Mouse (Mus musculus): ENCODE data around the gene Shb.

Shb gene

GRCm38 (mm10) chr4:45499556-45499955 is 32.7 kb downstream of the Shb start:
- TF ChIP-seq GATA4 (IDR thresholded peaks at IDR 0.05; ENCODE audit: insufficient replicate concordance, low read length), result no peak

- no peak for TF ChIP-seq GATA4 (IDR thresholded peaks at IDR 0.05; ENCODE audit: insufficient replicate concordance, low read length)
Observed at GRCm38 (mm10) chr4:45499081-45499480, 33.2 kb downstream of the Shb start.

GRCm38 (mm10) chr4:45498345-45498744 is 33.9 kb downstream of the Shb start:
- no peak for TF ChIP-seq GATA4 (IDR thresholded peaks at IDR 0.05; ENCODE audit: insufficient replicate concordance, low read length)

GRCm38 (mm10) chr4:45497282-45497681 is 35.0 kb downstream of the Shb start:
- no peak for TF ChIP-seq GATA4 (IDR thresholded peaks at IDR 0.05; ENCODE audit: insufficient replicate concordance, low read length)

GRCm38 (mm10) chr4:45495531-45496201 is 36.6 kb downstream of the Shb start:
- no peak for TF ChIP-seq GATA4 (IDR thresholded peaks at IDR 0.05; ENCODE audit: insufficient replicate concordance, low read length)

GRCm38 (mm10) chr4:45493786-45494400 is 38.4 kb downstream of the Shb start:
- no peak for TF ChIP-seq GATA4 (IDR thresholded peaks at IDR 0.05; ENCODE audit: insufficient replicate concordance, low read length)

- no peak for TF ChIP-seq GATA4 (IDR thresholded peaks at IDR 0.05; ENCODE audit: insufficient replicate concordance, low read length)
Observed at GRCm38 (mm10) chr4:45493118-45493517, 39.2 kb downstream of the Shb start.

GRCm38 (mm10) chr4:45492681-45493081 is 39.6 kb downstream of the Shb start:
- TF ChIP-seq GATA4 (IDR thresholded peaks at IDR 0.05; ENCODE audit: insufficient replicate concordance, low read length), result no peak

- no peak for TF ChIP-seq GATA4 (IDR thresholded peaks at IDR 0.05; ENCODE audit: insufficient replicate concordance, low read length)
Observed at GRCm38 (mm10) chr4:45491685-45492601, 40.3 kb downstream of the Shb start.

GRCm38 (mm10) chr4:45491119-45491679 is 41.1 kb downstream of the Shb start:
- TF ChIP-seq GATA4 (IDR thresholded peaks at IDR 0.05; ENCODE audit: insufficient replicate concordance, low read length), result no peak

GRCm38 (mm10) chr4:45490036-45490752 is 42.1 kb downstream of the Shb start:
- TF ChIP-seq GATA4 (IDR thresholded peaks at IDR 0.05; ENCODE audit: insufficient replicate concordance, low read length), result no peak

- TF ChIP-seq GATA4 (IDR thresholded peaks at IDR 0.05; ENCODE audit: insufficient replicate concordance, low read length), result no peak
Observed at GRCm38 (mm10) chr4:45489141-45490035, 42.9 kb downstream of the Shb start.

GRCm38 (mm10) chr4:45487681-45488081 is 44.6 kb downstream of the Shb start:
- no peak for TF ChIP-seq GATA4 (IDR thresholded peaks at IDR 0.05; ENCODE audit: insufficient replicate concordance, low read length)

GRCm38 (mm10) chr4:45485024-45485423 is 47.2 kb downstream of the Shb start:
- TF ChIP-seq GATA4 (IDR thresholded peaks at IDR 0.05; ENCODE audit: insufficient replicate concordance, low read length), result no peak
